Mouse (Mus musculus): ENCODE results near the gene Chd9. TPM values are rescaled to one million over a fixed set of nuclear protein-coding genes. Genes with fewer than 3 reads are reported as not detected.
A peak's percentile ranks its signal among the peaks of the same experiment; 100 is the strongest.

The Chd9 gene
- polyA plus RNA-seq, 1 experiment from 2014 or later = 93.7 TPM

GRCm38 (mm10) chr8:91070275-91070859 lies 242.2 kb downstream of the Chd9 start:
- WGBS = under 1% methylated on average over 34 of the region's 34 CpGs
- peak overlapping the region; percentile 70 for H3K9ac ChIP-seq (replicated peaks; ENCODE audit: low read depth, low read length)
- H3K36me3 ChIP-seq (ENCODE audit: control insufficient read depth, insufficient read depth) = no peaks in the 10 kb centered on the region; the same call in 1 of the 2 replicates
- peak overlapping the region; percentile 91 for H3K4me3 ChIP-seq (replicated peaks; ENCODE audit: low read length)
- no peaks in the 10 kb centered on the region for H3K27me3 ChIP-seq (replicated peaks; ENCODE audit: control insufficient read depth, insufficient read depth, low read length)
- H3K4me1 ChIP-seq (replicated peaks; ENCODE audit: control insufficient read depth, insufficient read depth, low read length) = peaks cover 15% of the 10 kb centered on the region
- no peaks in the 10 kb centered on the region for H3K9me3 ChIP-seq (ENCODE audit: control insufficient read depth, low read length)
- ATAC-seq = peak; percentile 84
- peak overlapping the region; percentile 81 for H3K27ac ChIP-seq (ENCODE audit: low read length)
- H3K4me2 ChIP-seq (ENCODE audit: low read length) = peak overlapping the region; percentile 73

DNA sequence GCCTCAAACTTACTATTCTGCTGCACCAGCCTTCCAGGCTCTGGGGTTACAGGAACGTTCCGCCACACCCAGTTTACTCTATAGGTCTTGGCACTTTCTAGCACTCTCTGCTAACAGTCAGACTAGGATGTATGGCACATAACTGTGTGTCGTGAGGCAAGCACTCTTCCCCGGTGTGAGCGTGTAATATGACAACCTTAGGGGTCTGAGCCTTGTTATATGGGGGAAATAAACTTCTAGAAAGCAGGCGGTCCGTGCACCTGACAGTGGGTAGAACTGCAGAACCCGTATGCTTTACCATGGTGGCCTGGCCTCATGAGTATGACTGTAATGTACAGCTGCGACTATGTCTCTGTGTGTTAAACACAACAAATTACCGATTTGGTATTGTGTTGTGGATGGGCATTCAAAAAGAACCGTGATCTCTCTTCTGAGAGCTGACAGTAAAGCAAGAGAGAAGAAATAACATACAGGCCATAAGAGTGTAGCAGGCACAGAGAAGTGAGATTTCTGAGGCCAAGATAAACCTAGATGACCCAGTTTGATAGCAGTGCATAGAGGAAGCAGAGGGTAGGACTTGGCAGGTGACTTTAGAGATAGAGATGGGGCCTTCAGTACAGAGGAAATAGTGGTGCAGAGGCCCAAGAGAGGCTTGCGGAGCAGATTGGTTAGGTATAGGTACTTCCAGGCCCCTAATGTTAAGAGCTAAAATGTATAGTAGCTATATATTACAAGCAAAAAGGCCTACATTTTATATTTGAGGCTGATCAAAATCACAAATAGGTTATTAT lies 249.1 kb downstream of the Chd9 start:
- Histone ChIP-seq H3K36me3 (ENCODE audit: control insufficient read depth, insufficient read depth) (peaks cover 10% of the 10 kb centered on the region), H3K4me3 (replicated peaks; ENCODE audit: low read length) (no peak overlapping the region), H3K27ac (ENCODE audit: low read length) (no peak overlapping the region), H3K4me1 (replicated peaks; ENCODE audit: control insufficient read depth, insufficient read depth, low read length) (no peaks in the 10 kb centered on the region), H3K4me2 (ENCODE audit: low read length) (no peak overlapping the region), H3K9me3 (ENCODE audit: control insufficient read depth, low read length) (no peaks in the 10 kb centered on the region), H3K9ac (replicated peaks; ENCODE audit: low read depth, low read length) (no peak overlapping the region), H3K27me3 (replicated peaks; ENCODE audit: control insufficient read depth, insufficient read depth, low read length) (no peaks in the 10 kb centered on the region)
- 94% methylated on average over 12 of the region's 12 CpGs for WGBS
- no peak for ATAC-seq

DNA sequence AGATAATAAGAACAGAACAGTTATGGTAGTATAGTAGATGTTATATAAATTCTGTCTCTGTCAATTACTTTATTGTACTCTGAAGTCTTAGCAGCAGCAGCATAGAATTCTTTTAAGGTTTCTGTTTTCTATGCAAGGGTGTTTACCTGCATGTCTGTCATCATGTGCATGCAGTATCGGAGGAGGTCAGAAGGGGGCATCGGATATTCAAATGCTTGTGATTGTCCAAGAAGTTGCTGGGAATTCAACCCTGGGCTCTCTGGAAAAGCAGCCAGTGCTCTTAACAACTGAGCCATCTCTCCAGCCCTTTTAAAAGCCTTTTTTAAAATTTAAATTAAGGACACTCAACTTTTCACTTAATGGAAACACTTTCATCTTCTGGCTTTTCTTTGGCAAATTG lies 251.5 kb downstream of the Chd9 start:
- Histone ChIP-seq H3K9me3 (ENCODE audit: control insufficient read depth, low read length) (no peaks in the 10 kb centered on the region), H3K27me3 (replicated peaks; ENCODE audit: control insufficient read depth, insufficient read depth, low read length) (no peaks in the 10 kb centered on the region), H3K9ac (replicated peaks; ENCODE audit: low read depth, low read length) (no peak overlapping the region), H3K4me2 (ENCODE audit: low read length) (no peak overlapping the region), H3K4me3 (replicated peaks; ENCODE audit: low read length) (no peak overlapping the region), H3K27ac (ENCODE audit: low read length) (no peak overlapping the region), H3K36me3 (ENCODE audit: control insufficient read depth, insufficient read depth) (peaks cover 10% of the 10 kb centered on the region), H3K4me1 (replicated peaks; ENCODE audit: control insufficient read depth, insufficient read depth, low read length) (no peaks in the 10 kb centered on the region)
- no peak for ATAC-seq
- WGBS = 96% methylated on average over 2 of the region's 2 CpGs

DNA sequence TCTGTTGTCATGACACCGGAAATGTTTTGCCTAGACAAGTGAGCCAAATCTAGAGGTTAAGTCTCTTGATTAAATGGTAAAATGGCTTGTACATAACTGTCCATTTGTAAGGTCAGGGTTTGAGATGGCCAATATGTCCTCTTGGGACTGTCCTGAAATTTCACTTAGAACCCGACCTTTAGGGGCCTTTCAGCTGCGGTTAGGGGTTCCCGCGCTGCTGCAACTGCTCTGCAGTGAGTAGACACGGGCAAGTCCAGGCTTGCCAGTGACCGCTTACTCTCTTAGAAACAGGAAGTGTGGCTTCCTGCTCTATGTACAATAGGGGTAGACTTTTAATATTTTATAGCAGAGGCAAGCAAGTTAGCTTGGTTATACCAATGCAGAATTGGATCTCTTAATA lies 253.8 kb downstream of the Chd9 start:
- no peaks in the 10 kb centered on the region for H3K9me3 ChIP-seq (ENCODE audit: control insufficient read depth, low read length)
- H3K27ac ChIP-seq (ENCODE audit: low read length) = no peak overlapping the region
- no peaks in the 10 kb centered on the region for H3K27me3 ChIP-seq (replicated peaks; ENCODE audit: control insufficient read depth, insufficient read depth, low read length)
- 96% methylated on average over 7 of the region's 7 CpGs for WGBS
- H3K4me2 ChIP-seq (ENCODE audit: low read length) = no peak overlapping the region
- no peak overlapping the region for H3K9ac ChIP-seq (replicated peaks; ENCODE audit: low read depth, low read length)
- no peak for ATAC-seq
- no peaks in the 10 kb centered on the region for H3K4me1 ChIP-seq (replicated peaks; ENCODE audit: control insufficient read depth, insufficient read depth, low read length)
- no peak overlapping the region for H3K4me3 ChIP-seq (replicated peaks; ENCODE audit: low read length)
- peaks cover 8% of the 10 kb centered on the region for H3K36me3 ChIP-seq (ENCODE audit: control insufficient read depth, insufficient read depth)

DNA sequence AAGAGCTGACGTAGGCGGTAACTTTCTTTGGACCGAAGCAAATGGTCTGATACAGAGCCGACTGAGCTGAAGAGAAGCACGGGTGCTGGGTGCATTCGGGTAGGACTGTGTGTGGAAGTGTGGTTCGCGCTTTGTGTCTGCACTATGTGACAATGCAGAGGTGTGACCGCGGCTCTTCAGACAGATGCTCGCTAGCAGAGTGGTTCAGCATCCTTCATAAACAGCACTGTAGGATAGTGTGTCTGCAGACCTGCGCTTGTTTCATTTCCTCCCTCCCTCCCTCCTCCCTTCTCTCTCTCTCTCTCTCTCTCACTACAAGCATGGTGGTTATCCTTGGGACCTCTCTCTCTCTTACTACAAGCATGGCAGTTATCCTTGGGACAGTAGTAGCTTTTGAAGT lies 254.3 kb downstream of the Chd9 start:
- H3K4me3 ChIP-seq (replicated peaks; ENCODE audit: low read length) = no peak overlapping the region
- no peaks in the 10 kb centered on the region for H3K27me3 ChIP-seq (replicated peaks; ENCODE audit: control insufficient read depth, insufficient read depth, low read length)
- peaks cover 8% of the 10 kb centered on the region for H3K36me3 ChIP-seq (ENCODE audit: control insufficient read depth, insufficient read depth)
- no peak overlapping the region for H3K27ac ChIP-seq (ENCODE audit: low read length)
- ATAC-seq = no peak
- no peak overlapping the region for H3K9ac ChIP-seq (replicated peaks; ENCODE audit: low read depth, low read length)
- no peaks in the 10 kb centered on the region for H3K4me1 ChIP-seq (replicated peaks; ENCODE audit: control insufficient read depth, insufficient read depth, low read length)
- no peak overlapping the region for H3K4me2 ChIP-seq (ENCODE audit: low read length)
- WGBS = 93% methylated on average over 12 of the region's 12 CpGs
- no peaks in the 10 kb centered on the region for H3K9me3 ChIP-seq (ENCODE audit: control insufficient read depth, low read length)

- no peak for ATAC-seq
- WGBS = 98% methylated on average over 7 of the region's 7 CpGs
- no peak overlapping the region for H3K4me3 ChIP-seq (replicated peaks; ENCODE audit: low read length)
- H3K9ac ChIP-seq (replicated peaks; ENCODE audit: low read depth, low read length) = no peak overlapping the region
- peaks cover 9% of the 10 kb centered on the region for H3K36me3 ChIP-seq (ENCODE audit: control insufficient read depth, insufficient read depth)
- H3K4me2 ChIP-seq (ENCODE audit: low read length) = no peak overlapping the region
- no peak overlapping the region for H3K27ac ChIP-seq (ENCODE audit: low read length)
- H3K27me3 ChIP-seq (replicated peaks; ENCODE audit: control insufficient read depth, insufficient read depth, low read length) = no peaks in the 10 kb centered on the region
- H3K4me1 ChIP-seq (replicated peaks; ENCODE audit: control insufficient read depth, insufficient read depth, low read length) = no peaks in the 10 kb centered on the region
- no peaks in the 10 kb centered on the region for H3K9me3 ChIP-seq (ENCODE audit: control insufficient read depth, low read length)
Observed at GRCm38 (mm10) chr8:91088452-91088851, 260.3 kb downstream of the Chd9 start.

DNA sequence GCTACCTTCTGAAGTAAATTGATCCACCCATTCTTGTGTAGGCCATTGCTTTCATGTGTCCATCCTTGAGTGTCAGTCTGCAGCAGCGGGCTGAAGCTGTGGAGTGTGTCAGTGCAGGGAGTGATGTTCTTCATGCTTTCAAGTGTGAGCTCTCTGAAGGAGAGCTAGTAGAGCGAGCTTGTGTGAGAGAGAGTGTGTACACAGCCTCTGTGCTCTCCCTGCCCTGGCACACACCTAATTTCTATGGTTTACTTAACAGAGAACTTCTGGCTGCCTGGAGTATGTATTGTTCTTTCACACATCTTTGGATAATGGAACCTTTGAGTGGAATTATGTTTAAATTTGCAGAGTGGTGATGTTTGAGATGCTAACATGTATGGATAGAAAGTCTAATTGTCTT lies 261.4 kb downstream of the Chd9 start:
- Histone ChIP-seq H3K9me3 (ENCODE audit: control insufficient read depth, low read length) (no peaks in the 10 kb centered on the region), H3K27ac (ENCODE audit: low read length) (no peak overlapping the region), H3K4me1 (replicated peaks; ENCODE audit: control insufficient read depth, insufficient read depth, low read length) (no peaks in the 10 kb centered on the region), H3K27me3 (replicated peaks; ENCODE audit: control insufficient read depth, insufficient read depth, low read length) (no peaks in the 10 kb centered on the region), H3K4me2 (ENCODE audit: low read length) (no peak overlapping the region), H3K36me3 (ENCODE audit: control insufficient read depth, insufficient read depth) (peaks cover 9% of the 10 kb centered on the region), H3K9ac (replicated peaks; ENCODE audit: low read depth, low read length) (no peak overlapping the region), H3K4me3 (replicated peaks; ENCODE audit: low read length) (no peak overlapping the region)
- no peak for ATAC-seq
- WGBS = 91% methylated on average over 2 of the region's 2 CpGs

- peaks cover 22% of the 10 kb centered on the region for H3K36me3 ChIP-seq (ENCODE audit: control insufficient read depth, insufficient read depth)
- no peaks in the 10 kb centered on the region for H3K4me1 ChIP-seq (replicated peaks; ENCODE audit: control insufficient read depth, insufficient read depth, low read length)
- no peaks in the 10 kb centered on the region for H3K27me3 ChIP-seq (replicated peaks; ENCODE audit: control insufficient read depth, insufficient read depth, low read length)
- WGBS = 93% methylated on average over 5 of the region's 5 CpGs
- no peak overlapping the region for H3K27ac ChIP-seq (ENCODE audit: low read length)
- H3K4me2 ChIP-seq (ENCODE audit: low read length) = no peak overlapping the region
- no peak overlapping the region for H3K4me3 ChIP-seq (replicated peaks; ENCODE audit: low read length)
- H3K9me3 ChIP-seq (ENCODE audit: control insufficient read depth, low read length) = no peaks in the 10 kb centered on the region
- H3K9ac ChIP-seq (replicated peaks; ENCODE audit: low read depth, low read length) = no peak overlapping the region
- no peak for ATAC-seq
Observed at GRCm38 (mm10) chr8:91094135-91094534, 266.0 kb downstream of the Chd9 start.

- Histone ChIP-seq H3K36me3 (ENCODE audit: control insufficient read depth, insufficient read depth) (peaks cover 15% of the 10 kb centered on the region), H3K9me3 (ENCODE audit: control insufficient read depth, low read length) (no peaks in the 10 kb centered on the region), H3K4me1 (replicated peaks; ENCODE audit: control insufficient read depth, insufficient read depth, low read length) (no peaks in the 10 kb centered on the region), H3K27ac (ENCODE audit: low read length) (no peak overlapping the region), H3K4me3 (replicated peaks; ENCODE audit: low read length) (no peak overlapping the region), H3K9ac (replicated peaks; ENCODE audit: low read depth, low read length) (no peak overlapping the region), H3K27me3 (replicated peaks; ENCODE audit: control insufficient read depth, insufficient read depth, low read length) (no peaks in the 10 kb centered on the region), H3K4me2 (ENCODE audit: low read length) (no peak overlapping the region)
- ATAC-seq = no peak
- 91% methylated on average over 6 of the region's 6 CpGs for WGBS
Observed at GRCm38 (mm10) chr8:91098106-91098505, 270.0 kb downstream of the Chd9 start.

All from forebrain, embryonic 16.5 days (tissue).